Mouse (Mus musculus) cerebellum, postnatal 10 days (tissue): ENCODE measurements at regions not wholly inside any gene's neighbourhood (a gene's known extent, or its start where the extent isn't known, plus 50 kb on each side); places are given as distances from the start of the nearest gene placed in this dataset.

ENCODE experiments used
- DNase-seq, 2 experiments: peaks; one replicate each; pipeline ENCODE4 v3.0.0; 2021; ENCODE audit warnings: mixed read lengths in 2 of 2

DNA sequence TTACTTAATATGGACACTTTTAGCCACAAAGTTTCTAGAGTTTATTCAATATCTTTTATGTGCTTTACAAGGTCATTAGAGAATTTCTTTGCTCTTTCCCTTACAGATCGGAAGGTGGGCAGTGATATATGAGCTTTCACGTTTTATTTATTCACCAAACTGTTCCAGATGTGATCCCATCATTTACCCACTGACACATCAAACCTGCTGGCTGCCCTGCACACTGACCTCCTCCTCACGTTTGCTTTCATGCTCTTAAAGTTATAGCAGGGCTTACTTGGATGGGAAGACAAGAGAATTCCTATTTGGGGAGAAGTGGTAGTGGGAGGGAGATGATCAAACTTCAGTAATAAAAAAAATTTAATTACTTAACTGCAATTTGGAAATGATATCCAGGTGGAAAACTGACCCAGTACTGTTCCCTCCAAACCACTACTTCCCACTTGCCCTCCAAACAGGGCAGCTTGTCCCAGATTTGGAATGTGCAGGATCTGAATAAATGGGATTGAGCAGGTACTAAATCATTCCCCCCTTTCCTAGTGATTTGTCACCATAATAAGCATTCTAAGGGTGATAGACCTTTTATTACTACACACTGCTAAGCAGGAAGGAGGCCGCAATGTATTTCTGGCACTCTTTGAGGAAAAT, 144.2 kb downstream of the 1700020N15Rik start:
- no peak for DNase-seq

DNA sequence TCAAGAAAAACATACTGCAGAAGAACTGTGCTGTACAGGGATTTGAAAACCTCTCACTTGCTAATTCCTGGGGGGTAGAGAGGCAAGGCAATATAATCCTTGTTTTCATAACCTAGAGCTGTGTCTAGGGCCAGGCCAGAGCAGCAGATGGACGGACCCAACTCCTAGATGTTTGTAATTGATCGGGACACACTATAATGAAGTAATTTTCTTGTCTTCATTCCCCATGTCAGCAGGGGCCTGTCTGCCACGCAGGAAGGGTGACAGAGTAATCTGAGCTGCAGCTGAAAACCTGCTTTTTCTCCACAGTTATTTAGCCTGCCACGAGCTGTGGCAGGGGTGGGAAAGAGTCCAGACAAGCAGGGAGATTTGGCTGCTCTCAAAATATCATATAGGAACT, 149.2 kb downstream of the 1700020N15Rik start:
- DNase-seq, result peak in 1 of 2 experiments; percentile 12

DNA sequence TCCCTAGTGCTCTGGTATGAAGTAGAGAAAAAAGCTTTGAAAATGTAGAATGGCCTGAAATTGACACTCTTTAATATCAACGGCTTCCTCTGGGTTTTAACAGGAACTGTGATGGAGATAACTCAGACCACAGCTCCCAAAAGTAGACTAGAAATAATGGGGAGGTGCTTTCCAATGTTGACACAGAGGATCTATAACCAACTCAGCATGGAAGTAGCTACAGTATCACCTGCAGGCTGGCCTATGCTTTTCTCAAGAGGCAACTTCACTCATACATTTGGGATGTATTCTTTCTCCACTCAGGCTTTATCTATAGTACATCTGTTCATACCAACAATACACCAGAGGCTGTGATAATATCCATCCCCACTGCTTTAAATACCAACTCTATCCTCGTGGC, 154.5 kb downstream of the 1700020N15Rik start:
- DNase-seq, result no peak
